Mouse (Mus musculus) stomach, postnatal 0 days (tissue): ENCODE data around the gene Csnk1e. TPM values are rescaled to one million over a fixed set of nuclear protein-coding genes. Genes with fewer than 3 reads are reported as not detected.

ENCODE experiments used
- ATAC-seq: fragments of 200-750 bp; cut with Nextera tagmentation; 2 replicates; pipeline ENCODE4 v1.8.0; 2017; ENCODE audit not compliant: low FRiP score, low TSS enrichment
- DNase-seq: peaks from one replicate; pipeline ENCODE4 v3.0.0-alpha.2; 2016; ENCODE audit warnings: low spot score
- H3K27ac ChIP-seq: fragments of 300-500 bp; sonication (generic); replicated peaks from 2 replicates; pipeline ENCODE4 v1.5.1; 2014; ENCODE audit warnings: mild to moderate bottlenecking, control low read depth
- H3K27me3 ChIP-seq: fragments of 300-500 bp; sonication (generic); 2 replicates; pipeline ENCODE4 v1.6.1; 2014; ENCODE audit warnings: low read length; ENCODE audit not compliant: control insufficient read depth, insufficient read depth
- H3K36me3 ChIP-seq: fragments of 300-500 bp; sonication (generic); 2 replicates; pipeline ENCODE4 v1.6.1; 2014; ENCODE audit warnings: low read length, mixed read lengths; ENCODE audit not compliant: control insufficient read depth, insufficient read depth
- H3K4me1 ChIP-seq: fragments of 300-500 bp; sonication (generic); replicated peaks from 2 replicates; pipeline ENCODE4 v1.6.1; 2014; ENCODE audit warnings: antibody characterized with exemption; ENCODE audit not compliant: control insufficient read depth, insufficient read depth
- H3K4me2 ChIP-seq: fragments of 300-500 bp; sonication (generic); replicated peaks from 2 replicates; pipeline ENCODE4 v1.6.1; 2014; ENCODE audit warnings: low read depth, mild to moderate bottlenecking, control low read depth, moderate library complexity
- H3K4me3 ChIP-seq: fragments of 300-500 bp; sonication (generic); 2 replicates; pipeline ENCODE4 v1.5.1; 2014; ENCODE audit warnings: low read depth, low read length, control low read depth
- H3K9ac ChIP-seq: fragments of 300-500 bp; sonication (generic); 2 replicates; pipeline ENCODE4 v1.6.1; 2014; ENCODE audit warnings: mild to moderate bottlenecking, low read length, control low read depth, mixed read lengths
- H3K9me3 ChIP-seq: fragments of 300-500 bp; sonication (generic); 2 replicates; pipeline ENCODE4 v1.6.1; 2016; ENCODE audit warnings: low read length; ENCODE audit not compliant: control insufficient read depth
- CTCF ChIP-seq: IDR thresholded peaks from 2 replicates; pipeline ENCODE4 v1.5.1; 2016; ENCODE audit warnings: antibody characterized with exemption, low read depth, mild to moderate bottlenecking, moderate library complexity
- EP300 ChIP-seq: optimal IDR thresholded peaks from 2 replicates; pipeline ENCODE3; 2016; ENCODE audit warnings: antibody characterized with exemption
- WGBS: fragments of 180-500 bp; shearing (Covaris S2); extraction: QIAGEN DNeasy Blood & Tissue Kit; methylation state at CpG from one replicate; pipeline ENCODE4 v1.1.7; 2014; 5-methylcytosine and 5-hydroxymethylcytosine counted together
- polyA plus RNA-seq: library from polyadenylated mRNA; unstranded; fragments of >200 nt; fragmentation: Nextera tagmentation; extraction: Ambion mirVana; gene quantifications from 2 replicates; pipeline ENCODE4 v1.2.1, GENCODE M21; 2015

Csnk1e gene
- polyA plus RNA-seq, 1 experiment from 2014 or later = 44.8 TPM

DNA sequence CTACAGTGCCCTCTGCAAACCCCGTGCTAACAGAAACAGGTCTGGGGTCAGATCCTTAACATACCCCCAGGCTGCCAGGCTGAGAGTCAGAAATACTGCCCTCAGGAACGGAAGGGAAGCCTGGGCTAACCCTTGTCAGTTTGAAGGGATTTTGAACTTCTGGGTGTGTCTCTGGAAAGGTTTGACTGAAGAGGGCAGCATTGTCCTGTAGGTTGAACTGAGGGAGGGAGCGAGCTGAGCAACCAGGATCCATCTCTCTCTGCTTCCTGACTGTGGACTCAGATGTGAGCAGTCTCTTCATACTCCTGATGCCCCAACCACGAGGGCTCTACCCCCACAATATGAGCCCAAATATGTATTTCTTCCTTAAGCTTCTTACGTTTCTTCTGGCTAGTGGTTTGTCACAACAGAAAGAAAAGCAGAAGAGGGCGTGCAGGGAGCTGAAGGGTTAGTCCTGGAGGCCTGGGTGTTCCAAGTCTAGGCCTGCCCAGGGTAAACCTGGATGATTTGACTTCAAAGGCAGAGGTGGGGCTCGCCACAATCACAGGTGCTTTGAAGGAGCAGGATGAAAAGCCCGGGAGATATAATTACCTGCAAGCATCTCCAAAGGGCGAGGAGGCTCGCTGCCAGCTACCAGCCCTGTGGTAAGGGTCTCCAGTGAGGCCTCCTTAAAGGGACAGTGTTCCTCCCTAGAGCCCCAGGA lies 43.9 kb downstream of the Csnk1e start:
- DNase-seq = no peak
- Histone ChIP-seq H3K9me3 (no peaks in the 10 kb centered on the region), H3K4me2 (no peak overlapping the region), H3K27me3 (no peaks in the 10 kb centered on the region), H3K36me3 (no peaks in the 10 kb centered on the region), H3K4me1 (no peaks in the 10 kb centered on the region), H3K9ac (no peak overlapping the region), H3K27ac (no peak overlapping the region), H3K4me3 (no peak overlapping the region)
- 57% methylated on average over 10 of the region's 10 CpGs for WGBS
- ATAC-seq = no peak
- TF ChIP-seq EP300 (no peak), CTCF (peak; percentile 64)

DNA sequence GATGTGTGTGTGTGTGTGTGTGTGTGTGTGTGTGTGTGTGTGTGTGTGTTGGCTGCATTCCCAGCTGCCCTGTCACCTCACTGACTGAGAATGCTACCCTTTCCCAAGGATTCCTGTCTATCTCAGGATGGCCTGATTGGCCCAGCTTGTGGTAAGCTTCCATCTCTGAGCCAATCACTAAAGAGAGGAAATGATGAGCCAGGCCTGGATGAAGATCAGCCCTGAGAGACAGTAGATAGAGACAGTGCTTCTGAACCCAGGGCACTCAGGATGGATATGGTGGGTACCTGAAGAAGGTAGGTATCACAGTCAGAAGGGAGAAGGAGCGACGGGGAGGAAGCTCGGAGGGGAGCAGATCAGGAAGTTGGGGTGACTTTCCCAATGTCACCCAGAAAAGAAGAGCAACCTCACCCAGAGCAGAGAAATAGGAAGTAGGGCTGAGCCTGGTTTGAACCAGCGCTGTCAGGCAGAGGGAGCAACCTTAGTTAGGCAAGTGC lies 46.2 kb downstream of the Csnk1e start:
- H3K4me2 ChIP-seq = no peak overlapping the region
- DNase-seq (no peak), ATAC-seq (no peak)
- H3K36me3 ChIP-seq = no peaks in the 10 kb centered on the region
- no peak overlapping the region for H3K27ac ChIP-seq
- H3K9me3 ChIP-seq = no peaks in the 10 kb centered on the region
- 69% methylated on average over 4 of the region's 4 CpGs for WGBS
- no peak overlapping the region for H3K9ac ChIP-seq
- no peak for TF ChIP-seq EP300
- no peak for TF ChIP-seq CTCF
- no peaks in the 10 kb centered on the region for H3K4me1 ChIP-seq
- H3K27me3 ChIP-seq = no peaks in the 10 kb centered on the region
- no peak overlapping the region for H3K4me3 ChIP-seq

GRCm38 (mm10) chr15:79406564-79406963 lies 48.8 kb downstream of the Csnk1e start:
- Histone ChIP-seq H3K4me3 (no peak overlapping the region), H3K27me3 (no peaks in the 10 kb centered on the region), H3K9ac (no peak overlapping the region), H3K4me1 (peaks cover 3% of the 10 kb centered on the region; the same call in 1 of the 2 replicates), H3K9me3 (no peaks in the 10 kb centered on the region), H3K4me2 (no peak overlapping the region), H3K36me3 (no peaks in the 10 kb centered on the region), H3K27ac (no peak overlapping the region)
- TF ChIP-seq EP300 (no peak), CTCF (no peak)
- ATAC-seq (no peak), DNase-seq (no peak)
- 88% methylated on average over 4 of the region's 4 CpGs for WGBS

- WGBS = 76% methylated on average over 1 of the region's 1 CpGs
- H3K9me3 ChIP-seq = no peaks in the 10 kb centered on the region
- no peak overlapping the region for H3K9ac ChIP-seq
- H3K4me1 ChIP-seq = peaks cover 9% of the 10 kb centered on the region
- no peaks in the 10 kb centered on the region for H3K36me3 ChIP-seq
- no peaks in the 10 kb centered on the region for H3K27me3 ChIP-seq
- DNase-seq = no peak
- ATAC-seq = no peak
- H3K4me2 ChIP-seq = no peak overlapping the region
- H3K27ac ChIP-seq = no peak overlapping the region
- TF ChIP-seq EP300 = no peak
- no peak for TF ChIP-seq CTCF
- H3K4me3 ChIP-seq = no peak overlapping the region
Observed at GRCm38 (mm10) chr15:79404277-79404676, 51.1 kb downstream of the Csnk1e start.

DNA sequence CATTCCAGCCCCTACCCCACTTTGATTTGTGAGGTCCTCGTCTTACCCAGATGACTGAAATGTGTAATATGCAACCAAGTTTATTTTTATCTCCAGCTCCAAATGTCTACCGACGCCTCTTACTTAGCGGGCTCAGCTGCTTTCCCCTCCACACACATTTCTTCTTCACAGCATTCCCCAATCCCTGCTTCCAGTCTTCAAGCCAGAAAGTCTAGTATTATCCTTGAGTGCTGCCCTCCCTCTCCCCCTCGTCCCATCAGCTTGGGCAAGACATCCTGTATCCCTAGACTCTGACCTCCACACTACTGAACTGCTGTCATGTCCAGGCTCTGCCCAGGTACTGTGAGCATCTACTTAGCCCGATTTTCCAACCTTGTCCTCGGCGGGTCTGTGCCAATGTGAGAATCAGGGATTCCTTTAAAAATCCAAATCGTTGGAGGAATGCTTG lies 51.6 kb downstream of the Csnk1e start:
- WGBS = 21% methylated on average over 9 of the region's 9 CpGs
- peak overlapping the region; percentile 86 for H3K27ac ChIP-seq
- peaks cover 9% of the 10 kb centered on the region for H3K4me1 ChIP-seq
- no peak for ATAC-seq
- TF ChIP-seq CTCF = no peak
- no peak for TF ChIP-seq EP300
- no peaks in the 10 kb centered on the region for H3K9me3 ChIP-seq
- DNase-seq = no peak
- H3K36me3 ChIP-seq = no peaks in the 10 kb centered on the region
- H3K9ac ChIP-seq = peak overlapping the region; percentile 79
- H3K4me2 ChIP-seq = peak overlapping the region; percentile 84
- H3K27me3 ChIP-seq = no peaks in the 10 kb centered on the region
- H3K4me3 ChIP-seq = peak overlapping the region; percentile 88
